Mouse (Mus musculus) hindbrain, embryonic 11.5 days (tissue): ENCODE measurements around the gene Clstn1. TPM values are rescaled to one million over a fixed set of nuclear protein-coding genes. Genes with fewer than 3 reads are reported as not detected.

Source experiments
- ATAC-seq: fragments of 200-750 bp; cut with Nextera tagmentation; 2 replicates; pipeline ENCODE4 v1.8.0; 2017; ENCODE audit warnings: mild to moderate bottlenecking, moderate TSS enrichment, moderate library complexity; ENCODE audit not compliant: low FRiP score
- DNase-seq: peaks from one replicate; pipeline ENCODE4 v3.0.0-alpha.2; 2015; ENCODE audit warnings: low spot score
- H3K27ac ChIP-seq: fragments of 300-500 bp; sonication (generic); 2 replicates; pipeline ENCODE4 v1.5.1; 2014; ENCODE audit warnings: mild to moderate bottlenecking, low read depth, low read length
- H3K27me3 ChIP-seq: fragments of 300-500 bp; sonication (generic); 2 replicates; pipeline ENCODE4 v1.6.1; 2014; ENCODE audit warnings: mild to moderate bottlenecking, low read length, moderate library complexity, mixed read lengths; ENCODE audit not compliant: control insufficient read depth, insufficient read depth
- H3K36me3 ChIP-seq: fragments of 300-500 bp; sonication (generic); 2 replicates; pipeline ENCODE4 v1.6.1; 2014; ENCODE audit warnings: mild to moderate bottlenecking, low read length, moderate library complexity, mixed read lengths; ENCODE audit not compliant: control insufficient read depth, insufficient read depth
- H3K4me1 ChIP-seq: fragments of 300-500 bp; sonication (generic); replicated peaks from 2 replicates; pipeline ENCODE4 v1.6.1; 2014; ENCODE audit warnings: low read length, mixed read lengths; ENCODE audit not compliant: control insufficient read depth, insufficient read depth
- H3K4me2 ChIP-seq: fragments of 300-500 bp; sonication (generic); replicated peaks from 2 replicates; pipeline ENCODE4 v1.6.1; 2014; ENCODE audit warnings: mild to moderate bottlenecking, low read depth, low read length
- H3K4me3 ChIP-seq: fragments of 300-500 bp; sonication (generic); 2 replicates; pipeline ENCODE4 v1.5.1; 2014; ENCODE audit warnings: low read depth, low read length
- H3K9ac ChIP-seq: fragments of 300-500 bp; sonication (generic); 2 replicates; pipeline ENCODE4 v1.6.1; 2014; ENCODE audit warnings: low read depth, low read length
- H3K9me3 ChIP-seq: fragments of 300-500 bp; sonication (generic); 2 replicates; pipeline ENCODE4 v1.6.1; 2016; ENCODE audit warnings: low read length; ENCODE audit not compliant: control insufficient read depth
- WGBS: fragments of 180-500 bp; shearing (Covaris S2); extraction: QIAGEN DNeasy Blood & Tissue Kit; methylation state at CpG from one replicate; pipeline ENCODE4 v1.1.7; 2014; 5-methylcytosine and 5-hydroxymethylcytosine counted together
- polyA plus RNA-seq: library from polyadenylated mRNA; unstranded; fragments of >200 nt; fragmentation: Nextera tagmentation; extraction: Ambion mirVana; gene quantifications from 2 replicates; pipeline ENCODE4 v1.2.1, GENCODE M21; 2014

Clstn1 gene
- polyA plus RNA-seq, 1 experiment from 2014 or later = 33.0 TPM

GRCm38 (mm10) chr4:149599549-149599948 is 13.3 kb downstream of the Clstn1 start:
- H3K4me3 ChIP-seq = no peak overlapping the region
- no peak overlapping the region for H3K27ac ChIP-seq
- no peak overlapping the region for H3K9ac ChIP-seq
- H3K27me3 ChIP-seq = no peaks in the 10 kb centered on the region
- ATAC-seq = no peak
- H3K9me3 ChIP-seq = no peaks in the 10 kb centered on the region
- DNase-seq = no peak
- H3K4me1 ChIP-seq = no peaks in the 10 kb centered on the region
- no peak overlapping the region for H3K4me2 ChIP-seq
- no peaks in the 10 kb centered on the region for H3K36me3 ChIP-seq
- WGBS = 90% methylated on average over 6 of the region's 6 CpGs

GRCm38 (mm10) chr4:149600130-149600529 is 13.9 kb downstream of the Clstn1 start:
- ATAC-seq = no peak
- Histone ChIP-seq H3K4me3 (no peak overlapping the region), H3K27me3 (no peaks in the 10 kb centered on the region), H3K4me1 (no peaks in the 10 kb centered on the region), H3K9ac (no peak overlapping the region), H3K27ac (no peak overlapping the region), H3K9me3 (no peaks in the 10 kb centered on the region), H3K36me3 (no peaks in the 10 kb centered on the region), H3K4me2 (no peak overlapping the region)
- 84% methylated on average over 4 of the region's 4 CpGs for WGBS
- DNase-seq = no peak

DNA sequence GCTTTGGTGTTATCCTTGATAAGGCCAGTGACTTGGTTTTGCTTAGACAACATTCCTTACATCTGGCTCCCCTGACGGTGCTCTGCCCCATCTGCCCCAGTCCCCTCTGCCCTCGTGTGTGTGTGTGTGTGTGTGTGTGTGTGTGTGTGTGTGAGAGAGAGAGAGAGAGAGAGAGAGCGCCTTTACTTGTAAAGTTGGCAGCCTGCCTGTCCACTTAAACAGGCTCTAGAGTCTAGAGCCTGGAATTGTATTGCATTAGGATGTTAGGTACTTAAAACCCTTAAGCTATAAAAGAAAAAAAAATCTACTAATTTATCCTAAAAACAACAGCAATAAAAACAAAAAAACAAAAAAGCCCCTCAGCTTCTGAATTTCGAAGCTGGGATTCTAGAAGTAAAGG is 15.2 kb downstream of the Clstn1 start:
- H3K36me3 ChIP-seq = no peaks in the 10 kb centered on the region
- H3K4me2 ChIP-seq = no peak overlapping the region
- H3K9ac ChIP-seq = no peak overlapping the region
- H3K4me1 ChIP-seq = no peaks in the 10 kb centered on the region; the same call in 1 of the 2 replicates
- 45% methylated on average over 4 of the region's 4 CpGs for WGBS
- ATAC-seq = no peak
- no peaks in the 10 kb centered on the region for H3K9me3 ChIP-seq
- H3K27me3 ChIP-seq = no peaks in the 10 kb centered on the region
- DNase-seq = no peak
- no peak overlapping the region for H3K4me3 ChIP-seq
- no peak overlapping the region for H3K27ac ChIP-seq

GRCm38 (mm10) chr4:149602236-149602635 is 16.0 kb downstream of the Clstn1 start:
- peaks cover 2% of the 10 kb centered on the region for H3K4me1 ChIP-seq
- no peak for DNase-seq
- no peak overlapping the region for H3K4me3 ChIP-seq
- no peak overlapping the region for H3K4me2 ChIP-seq
- H3K36me3 ChIP-seq = no peaks in the 10 kb centered on the region
- H3K27me3 ChIP-seq = no peaks in the 10 kb centered on the region
- WGBS = 56% methylated on average over 7 of the region's 7 CpGs
- H3K9ac ChIP-seq = no peak overlapping the region
- H3K27ac ChIP-seq = no peak overlapping the region
- H3K9me3 ChIP-seq = no peaks in the 10 kb centered on the region
- ATAC-seq = no peak

GRCm38 (mm10) chr4:149603860-149604259 is 17.6 kb downstream of the Clstn1 start:
- DNase-seq (no peak), ATAC-seq (no peak)
- Histone ChIP-seq H3K9me3 (no peaks in the 10 kb centered on the region), H3K27me3 (no peaks in the 10 kb centered on the region), H3K4me3 (no peak overlapping the region), H3K27ac (no peak overlapping the region), H3K36me3 (no peaks in the 10 kb centered on the region), H3K9ac (no peak overlapping the region), H3K4me2 (no peak overlapping the region), H3K4me1 (peaks cover 5% of the 10 kb centered on the region)
- WGBS = 70% methylated on average over 1 of the region's 1 CpGs

DNA sequence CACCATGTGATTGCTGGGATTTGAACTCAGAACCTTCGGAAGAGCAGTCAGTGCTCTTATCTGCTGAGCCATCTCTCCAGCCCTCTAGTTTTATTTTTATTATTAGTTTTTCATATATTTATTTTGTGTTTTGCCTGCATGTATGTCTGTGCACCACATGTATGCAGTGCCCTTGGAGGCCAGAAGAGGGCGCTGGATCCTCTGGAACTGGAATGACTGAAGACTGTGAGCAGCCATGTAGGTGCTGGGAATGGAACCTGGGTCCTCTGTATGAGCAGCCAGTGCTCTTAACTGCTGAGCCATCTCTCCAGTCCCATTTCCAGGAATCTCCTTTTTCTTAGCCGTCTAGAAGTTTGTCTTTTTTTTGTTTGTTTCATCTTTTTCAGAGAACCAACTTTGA is 18.2 kb downstream of the Clstn1 start:
- H3K4me1 ChIP-seq = peaks cover 5% of the 10 kb centered on the region
- no peak for DNase-seq
- WGBS = 80% methylated on average over 3 of the region's 3 CpGs

GRCm38 (mm10) chr4:149606056-149606455 is 19.8 kb downstream of the Clstn1 start:
- no peak overlapping the region for H3K9ac ChIP-seq
- 76% methylated on average over 18 of the region's 18 CpGs for WGBS
- H3K36me3 ChIP-seq = no peaks in the 10 kb centered on the region
- H3K4me3 ChIP-seq = no peak overlapping the region
- peaks cover 5% of the 10 kb centered on the region for H3K4me1 ChIP-seq
- ATAC-seq (no peak), DNase-seq (no peak)
- no peak overlapping the region for H3K4me2 ChIP-seq
- no peak overlapping the region for H3K27ac ChIP-seq
- no peaks in the 10 kb centered on the region for H3K27me3 ChIP-seq
- H3K9me3 ChIP-seq = no peaks in the 10 kb centered on the region

More for the DNA sequence above, 18.2 kb downstream of the Clstn1 start:
- no peaks in the 10 kb centered on the region for H3K9me3 ChIP-seq
- no peaks in the 10 kb centered on the region for H3K36me3 ChIP-seq
- no peak overlapping the region for H3K4me3 ChIP-seq
- no peak overlapping the region for H3K9ac ChIP-seq
- no peak overlapping the region for H3K4me2 ChIP-seq
- no peak for ATAC-seq
- no peak overlapping the region for H3K27ac ChIP-seq
- H3K27me3 ChIP-seq = no peaks in the 10 kb centered on the region

GRCm38 (mm10) chr4:149606766-149607358 is 20.6 kb downstream of the Clstn1 start:
- Histone ChIP-seq H3K27me3 (no peaks in the 10 kb centered on the region), H3K4me3 (no peak overlapping the region), H3K4me2 (no peak overlapping the region), H3K27ac (no peak overlapping the region), H3K36me3 (no peaks in the 10 kb centered on the region), H3K9ac (no peak overlapping the region), H3K4me1 (peaks cover 5% of the 10 kb centered on the region), H3K9me3 (no peaks in the 10 kb centered on the region)
- ATAC-seq = no peak
- WGBS = 45% methylated on average over 15 of the region's 15 CpGs
- DNase-seq = no peak

DNA sequence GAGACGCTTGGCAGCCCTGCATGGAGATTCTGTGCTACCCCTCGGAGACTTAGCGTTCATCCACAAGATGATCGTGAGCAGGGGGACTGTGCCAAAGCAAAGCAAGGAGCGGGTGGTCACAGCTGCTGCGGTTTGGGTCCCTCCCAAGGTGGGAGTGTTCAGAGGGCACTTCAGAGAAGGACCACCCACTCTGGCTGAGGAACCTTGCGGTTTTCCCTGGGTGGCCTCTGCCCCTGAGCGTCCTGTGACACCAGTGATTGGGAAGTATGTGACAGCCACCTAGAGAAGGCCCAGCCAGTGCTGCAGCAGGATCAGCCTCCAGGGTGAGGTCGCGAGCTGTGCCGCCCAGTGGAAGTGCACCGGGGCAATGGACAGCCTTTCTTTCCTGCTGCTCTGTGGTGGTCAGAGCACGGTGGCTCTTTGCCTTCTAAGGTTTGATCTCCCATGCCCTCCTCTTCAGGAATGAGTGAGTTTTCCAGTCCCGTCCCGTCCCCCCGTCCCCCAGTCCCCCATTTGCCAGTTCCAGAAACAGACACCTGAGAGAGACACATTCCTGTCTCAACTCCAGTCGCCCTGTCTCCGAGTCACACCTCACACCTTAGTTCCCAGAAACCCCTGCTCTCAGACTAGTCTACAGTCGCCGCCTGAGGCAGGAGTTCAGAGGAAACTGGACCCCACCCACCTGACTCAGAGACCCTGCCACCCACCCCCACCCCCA is 21.5 kb downstream of the Clstn1 start:
- no peak for DNase-seq
- Histone ChIP-seq H3K9me3 (no peaks in the 10 kb centered on the region), H3K9ac (no peak overlapping the region), H3K36me3 (no peaks in the 10 kb centered on the region), H3K4me3 (no peak overlapping the region), H3K4me1 (peaks cover 5% of the 10 kb centered on the region), H3K4me2 (no peak overlapping the region), H3K27me3 (no peaks in the 10 kb centered on the region), H3K27ac (no peak overlapping the region)
- WGBS = 64% methylated on average over 20 of the region's 20 CpGs
- peak; percentile 38; the same call in 1 of the 2 replicates for ATAC-seq
